Mouse (Mus musculus) left cerebral cortex, postnatal 14 days (tissue): Measurements from ENCODE around the gene Acot7. TPM values are rescaled to one million over a fixed set of nuclear protein-coding genes. Genes with fewer than 3 reads are reported as not detected.

Source experiments
- DNase-seq, 2 experiments: peaks; one replicate each; pipeline ENCODE4 v3.0.0; 2021 to 2022; ENCODE audit warnings: low spot score in 2 of 2, mixed read lengths in 1 of 2
- intact Hi-C: fragments of 180-260 bp; cut with DNase I; formaldehyde crosslinking; loops from one replicate; pipeline ENCODE4 v1.15.1; 2025
- total RNA-seq, 2 experiments: library from RNA; stranded (reverse); gene quantifications; 2 replicates each; pipeline ENCODE4 v1.2.3; 2021

Acot7 gene
- total RNA-seq, 2 experiments from 2014 or later, result 377 to 378 TPM

DNA sequence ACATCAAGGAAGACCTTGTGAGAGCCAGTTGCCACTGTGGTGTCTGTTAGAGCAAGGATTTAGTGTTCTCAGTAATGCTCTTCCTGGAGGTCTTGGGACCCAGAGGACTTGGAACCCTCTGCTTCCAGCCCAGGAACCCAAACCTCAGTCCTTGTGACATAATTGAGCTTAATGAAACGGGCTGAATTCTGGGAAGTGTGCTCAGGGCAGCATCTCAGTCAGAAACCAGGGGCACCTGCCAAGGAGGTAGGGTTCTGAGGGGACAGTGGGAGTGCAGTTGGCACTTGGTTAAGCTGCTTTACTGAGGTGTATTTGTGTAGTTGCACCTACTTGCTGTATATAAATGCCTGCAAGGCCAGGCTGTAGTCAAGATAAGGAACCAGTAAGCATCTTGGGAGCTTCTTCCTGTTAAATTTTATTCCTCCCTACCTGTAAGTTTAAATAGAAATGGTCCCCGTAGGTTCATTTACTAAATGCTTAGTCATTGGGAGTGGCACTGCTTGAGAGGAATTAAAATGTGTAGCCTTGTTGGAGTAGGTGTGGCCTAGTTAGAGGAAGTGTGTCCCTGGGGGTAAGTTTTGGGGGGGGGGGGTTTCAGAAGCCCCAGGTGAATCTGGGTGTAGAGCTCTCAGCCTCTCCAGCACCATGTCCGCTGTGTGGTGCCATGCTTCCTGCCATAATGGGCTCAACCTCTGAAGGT, 16.7 kb downstream of the Acot7 start:
- intact Hi-C loops, result no loop called here
- DNase-seq, result no peak

DNA sequence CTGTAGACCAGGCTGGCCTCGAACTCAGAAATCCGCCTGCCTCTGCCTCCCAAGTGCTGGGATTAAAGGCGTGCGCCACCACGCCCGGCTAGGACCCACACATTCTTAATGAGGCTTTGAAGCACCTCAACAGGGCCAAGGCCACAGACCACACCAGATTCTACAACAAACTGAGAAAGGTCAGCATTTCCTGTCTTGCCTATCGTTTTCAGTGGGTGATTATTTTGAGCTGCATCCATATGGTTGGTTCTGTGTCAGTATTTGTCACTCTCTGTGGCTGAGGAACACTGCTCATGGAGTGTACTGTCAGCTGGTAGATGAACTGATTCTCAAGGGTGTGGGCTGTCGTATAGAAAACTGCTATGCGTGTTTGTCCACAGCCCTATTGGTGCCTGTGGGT, 18.3 kb downstream of the Acot7 start:
- intact Hi-C loops, result no loop called here
- no peak for DNase-seq

- no peak for DNase-seq
- intact Hi-C loops, result no loop called here
These were observed 19.6 kb downstream of the Acot7 start for GRCm38 (mm10) chr4:152197545-152197944.

GRCm38 (mm10) chr4:152199617-152200016, 21.7 kb downstream of the Acot7 start:
- intact Hi-C loops, result no loop called here
- DNase-seq, result no peak

DNA sequence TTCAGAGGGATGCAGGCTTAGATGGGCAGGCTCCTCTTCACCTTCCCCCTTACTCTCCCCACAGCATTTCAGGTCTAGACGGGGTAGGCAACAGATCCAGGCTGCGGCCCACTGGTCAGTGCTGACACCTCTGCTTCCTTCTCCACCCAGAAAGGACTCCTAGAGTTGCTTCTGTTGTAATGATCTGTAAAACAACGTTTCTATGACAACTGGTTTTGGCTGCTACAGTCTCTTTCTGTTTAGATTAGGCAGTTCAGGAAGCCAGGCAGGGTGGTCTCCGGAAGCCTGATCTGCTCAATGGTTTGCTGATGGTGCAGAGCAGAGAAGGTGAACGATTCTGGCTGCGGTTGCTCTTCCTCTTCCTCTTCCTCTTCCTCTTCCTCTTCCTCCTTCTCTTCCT, 23.6 kb downstream of the Acot7 start:
- no peak for DNase-seq
- intact Hi-C loops, result no loop called here

DNA sequence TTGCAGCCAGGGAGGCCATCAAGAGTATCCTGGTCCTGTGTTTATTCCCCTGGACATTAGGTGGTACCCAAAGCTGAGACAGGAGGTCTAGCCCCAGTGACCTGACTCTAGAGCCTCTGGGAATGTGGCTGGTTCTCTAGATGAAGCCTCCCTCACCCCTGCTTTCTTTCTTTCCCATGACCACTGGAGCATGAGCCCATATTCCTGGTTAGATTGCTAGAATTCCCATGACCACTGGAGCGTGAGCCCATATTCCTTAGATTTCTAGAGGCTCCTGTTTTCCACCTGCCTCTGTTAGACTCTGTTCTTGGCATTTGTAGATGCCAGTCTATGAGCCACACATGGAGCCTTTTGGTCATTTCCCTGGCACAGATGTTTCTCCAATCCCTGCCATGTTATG, 24.5 kb downstream of the Acot7 start:
- DNase-seq, result no peak
- intact Hi-C loops, result no loop called here

GRCm38 (mm10) chr4:152202905-152203304, 25.0 kb downstream of the Acot7 start:
- intact Hi-C loops, result no loop called here
- peak; percentile 61 to 79 for DNase-seq

DNA sequence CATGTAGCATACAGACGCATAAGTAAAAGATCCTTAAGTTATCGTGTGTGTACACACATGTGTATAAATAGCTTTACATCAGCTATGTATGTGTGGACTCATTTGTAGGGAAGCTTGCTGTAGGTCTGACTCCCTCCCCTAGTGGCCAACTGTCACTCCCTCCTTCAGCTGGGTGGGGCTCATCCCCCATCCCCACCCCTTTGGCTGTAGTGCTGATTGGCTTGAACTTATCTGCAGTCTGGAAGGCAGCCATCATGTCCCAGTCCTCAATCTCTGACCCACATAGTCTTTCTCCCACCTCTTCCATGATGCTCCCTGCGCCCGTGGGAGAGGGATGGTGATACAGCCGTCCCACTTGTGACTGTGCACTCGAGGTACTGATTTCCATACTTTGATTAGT, 26.7 kb downstream of the Acot7 start:
- no peak for DNase-seq
- intact Hi-C loops, result no loop called here

DNA sequence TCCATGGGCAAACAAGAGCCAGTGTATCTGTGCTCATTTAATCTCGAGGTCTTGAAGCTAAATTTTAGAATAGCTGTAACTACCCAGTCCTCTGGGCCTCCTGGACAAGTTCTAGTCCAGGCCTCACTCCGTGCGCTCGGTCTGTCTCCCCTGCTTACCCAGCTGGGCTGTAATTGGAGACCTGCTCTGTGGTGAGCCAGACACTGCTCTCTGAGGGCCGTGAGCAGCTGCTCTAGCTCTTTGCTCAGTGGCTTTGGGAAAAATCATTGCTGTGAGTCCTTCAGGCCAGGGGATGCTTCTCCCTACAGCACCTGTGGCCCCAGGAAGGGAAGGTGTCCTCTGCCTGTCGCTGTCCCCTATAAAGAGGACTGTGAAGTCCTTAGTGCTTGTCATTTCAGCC, 28.3 kb downstream of the Acot7 start:
- no peak for DNase-seq
- intact Hi-C loops, result no loop called here

- DNase-seq, result no peak
- intact Hi-C loops, result no loop called here
These were observed 31.7 kb downstream of the Acot7 start for GRCm38 (mm10) chr4:152209623-152210022.

DNA sequence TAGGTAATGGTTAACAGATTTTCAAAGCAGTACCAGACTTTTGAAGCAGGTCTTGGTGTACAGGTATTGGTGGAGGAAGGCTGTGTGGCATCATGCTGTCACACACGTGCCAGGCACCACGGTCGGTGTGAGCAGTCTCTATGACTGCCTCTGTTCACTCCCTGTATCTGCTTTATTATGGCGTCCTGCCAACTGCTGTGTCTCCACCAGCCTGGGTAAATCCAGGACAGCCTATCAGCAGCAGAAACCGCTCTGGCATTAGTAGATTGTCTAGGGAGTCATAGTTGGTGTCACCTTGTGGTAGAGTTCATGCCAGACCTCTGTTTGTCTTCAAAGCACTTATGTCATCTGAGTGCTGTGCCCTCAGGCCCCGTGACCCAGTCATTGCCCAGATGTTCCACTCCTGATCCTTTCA, 34.2 kb downstream of the Acot7 start:
- intact Hi-C loops, result loop anchor here (2.0 kb wide), 1 partner anchor 35 kb away; no protein-coding TSS in a partner anchor
- DNase-seq, result peak in 1 of 2 experiments; percentile 47

DNA sequence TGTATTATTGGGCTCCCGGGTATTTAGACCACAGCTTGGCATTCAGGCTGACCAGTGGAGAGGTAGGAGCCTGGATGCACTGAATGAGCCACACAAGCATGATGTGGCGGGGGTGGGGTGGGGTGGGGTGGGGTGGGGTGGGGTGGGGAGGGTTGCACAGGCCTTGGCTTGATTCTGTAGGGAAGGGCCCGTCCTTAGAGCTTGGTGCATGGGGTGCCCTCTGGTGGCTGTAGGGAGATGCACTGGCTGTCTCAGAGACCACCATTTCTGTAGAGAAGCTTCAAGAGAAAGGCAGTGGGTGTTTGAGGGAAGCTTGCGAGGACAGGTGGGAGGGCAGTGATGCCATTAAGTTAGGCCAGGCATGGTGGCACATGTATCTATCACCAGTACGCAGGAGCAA, 34.6 kb downstream of the Acot7 start:
- intact Hi-C loops, result loop anchor here (2.0 kb wide), 1 partner anchor 36 kb away; no protein-coding TSS in a partner anchor
- DNase-seq, result peak; percentile 77 to 87

GRCm38 (mm10) chr4:152212974-152213373, 35.0 kb downstream of the Acot7 start:
- intact Hi-C loops, result loop anchor here (2.0 kb wide), 1 partner anchor 36 kb away; no protein-coding TSS in a partner anchor
- no peak for DNase-seq

DNA sequence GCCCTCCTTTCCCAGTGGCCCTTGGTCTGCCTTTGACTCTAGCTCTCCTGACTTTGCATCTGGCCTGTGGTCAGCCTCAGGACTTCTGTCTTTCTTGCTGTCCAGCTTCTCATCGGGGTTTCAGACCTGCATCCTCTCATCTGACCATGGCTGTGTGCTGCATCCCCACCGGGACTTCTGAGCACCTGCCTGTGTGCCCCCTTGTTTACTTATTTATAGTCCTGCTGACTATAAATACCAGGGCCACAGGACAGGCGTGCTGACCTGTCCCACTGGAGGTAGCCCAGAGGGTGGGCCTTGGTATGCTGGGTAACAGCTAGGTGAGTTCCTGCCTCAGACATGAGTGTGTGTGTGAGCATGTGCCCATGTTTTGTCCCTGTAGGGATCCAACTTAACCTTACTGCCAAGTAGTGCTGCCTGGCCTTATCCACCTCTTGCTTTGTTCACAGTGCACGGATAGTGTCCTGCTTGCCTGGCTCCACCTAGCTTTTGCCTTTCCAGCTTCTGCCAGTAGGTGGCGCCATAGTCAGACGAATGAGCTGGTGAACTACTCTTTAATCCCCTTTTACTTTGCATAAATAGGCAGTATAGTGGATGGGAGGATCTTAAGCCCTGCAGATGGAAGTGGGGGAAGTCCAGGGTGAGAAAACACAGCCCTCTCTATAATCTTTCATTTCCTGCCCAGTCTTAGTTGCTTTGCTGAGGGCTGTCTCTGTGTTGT, 36.0 kb downstream of the Acot7 start:
- intact Hi-C loops, result loop anchor here (2.0 kb wide), 1 partner anchor 37 kb away; no protein-coding TSS in a partner anchor
- peak; percentile 94 to 97 for DNase-seq

DNA sequence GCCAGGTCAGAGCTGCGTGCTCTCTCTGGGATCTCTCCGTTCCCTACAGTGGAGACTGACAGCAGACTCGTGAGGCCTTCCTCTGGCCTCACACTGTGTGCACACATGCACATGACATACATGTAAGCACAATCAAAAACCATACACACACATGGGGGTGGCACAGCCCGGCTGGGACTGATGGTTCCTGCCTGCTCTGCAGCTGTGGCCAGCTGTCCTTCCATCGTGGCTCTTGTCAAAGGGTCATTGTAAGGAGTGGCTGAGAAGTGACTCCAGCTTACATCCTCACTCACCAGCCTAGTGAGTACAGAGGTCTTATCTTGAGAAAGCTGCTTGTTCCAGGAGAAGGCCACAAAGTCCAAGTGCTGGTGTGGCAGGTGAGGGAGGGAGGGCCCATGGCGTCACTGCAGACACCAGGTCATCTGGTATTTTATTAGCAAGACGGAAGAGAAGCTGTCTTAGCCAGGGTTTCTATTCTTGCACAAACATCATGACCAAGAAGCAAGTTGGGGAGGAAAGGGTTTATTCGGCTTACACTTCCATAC, 37.0 kb downstream of the Acot7 start:
- no peak for DNase-seq

DNA sequence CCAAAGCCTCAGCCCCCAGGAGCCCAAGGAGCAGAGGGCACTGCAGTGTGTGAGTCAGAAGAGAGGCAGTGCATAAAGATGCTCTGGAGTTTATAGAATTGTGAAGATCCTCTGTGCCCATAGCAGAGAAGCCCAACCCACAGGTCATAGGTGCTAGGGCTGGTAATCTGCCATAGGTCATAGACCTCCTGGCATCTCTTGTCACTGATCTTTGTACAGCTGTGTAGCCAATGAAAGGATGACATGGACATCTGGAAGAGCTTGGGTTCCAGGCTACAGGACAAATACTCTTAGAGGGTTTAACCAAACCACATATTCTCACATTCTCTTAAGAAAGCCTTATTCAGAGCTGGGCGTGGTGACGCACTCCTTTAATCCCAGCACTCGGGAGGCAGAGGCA, 41.7 kb downstream of the Acot7 start:
- no peak for DNase-seq
- intact Hi-C loops, result no loop called here

More for the DNA sequence above, 37.0 kb downstream of the Acot7 start:
- intact Hi-C loops, result no loop called here

DNA sequence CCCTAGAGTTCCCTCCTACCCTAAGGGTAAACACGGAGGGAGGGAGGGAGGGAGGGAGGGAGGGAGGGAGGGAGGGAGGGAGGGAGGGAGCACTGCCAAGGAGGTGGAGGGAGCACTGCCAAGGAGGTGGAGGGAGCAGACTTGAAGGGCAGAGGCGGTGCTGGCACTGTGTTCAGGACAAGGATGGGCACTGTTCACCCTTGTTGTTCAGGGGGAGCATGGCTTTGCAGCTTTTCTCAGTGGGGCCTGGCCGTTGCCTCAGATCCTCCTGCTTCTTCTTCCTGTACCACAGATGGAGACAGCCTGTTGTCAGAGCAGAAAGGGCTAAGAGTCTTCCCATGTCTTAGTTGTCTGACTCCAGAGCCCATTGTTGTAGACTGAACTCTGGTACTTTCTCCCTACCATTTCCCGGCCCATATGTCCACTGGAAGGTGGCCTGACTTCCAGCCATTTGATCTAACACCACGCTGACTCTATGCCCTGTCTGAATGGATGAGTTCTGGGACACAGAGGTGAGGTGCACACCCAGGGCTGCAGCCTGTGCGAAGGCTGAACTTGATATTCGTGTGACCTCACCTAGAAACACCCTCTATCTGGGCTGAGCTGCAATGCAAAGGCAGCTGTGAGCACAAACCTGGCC, 43.0 kb downstream of the Acot7 start:
- no peak for DNase-seq
- intact Hi-C loops, result no loop called here

- peak; percentile 62 to 83 for DNase-seq
- intact Hi-C loops, result no loop called here
These were observed 43.5 kb downstream of the Acot7 start for GRCm38 (mm10) chr4:152221411-152221887.

- no peak for DNase-seq
- intact Hi-C loops, result no loop called here
These were observed 44.2 kb downstream of the Acot7 start for GRCm38 (mm10) chr4:152222111-152222510.

GRCm38 (mm10) chr4:152222513-152222912, 44.6 kb downstream of the Acot7 start:
- DNase-seq, result no peak
- intact Hi-C loops, result no loop called here
